Mouse (Mus musculus) B cell, adult 2 months (primary cell): Measurements from ENCODE around the gene P3h1.
"Not testable (repeated sequence)": the region's sequence is repeated elsewhere in the genome, so short reads cannot be mapped to it uniquely, and the experiment has no call there.

Experiments
- DNase-seq, 2 experiments: peaks; one replicate each; pipeline ENCODE4 v3.0.0; 2022

The P3h1 gene

DNA sequence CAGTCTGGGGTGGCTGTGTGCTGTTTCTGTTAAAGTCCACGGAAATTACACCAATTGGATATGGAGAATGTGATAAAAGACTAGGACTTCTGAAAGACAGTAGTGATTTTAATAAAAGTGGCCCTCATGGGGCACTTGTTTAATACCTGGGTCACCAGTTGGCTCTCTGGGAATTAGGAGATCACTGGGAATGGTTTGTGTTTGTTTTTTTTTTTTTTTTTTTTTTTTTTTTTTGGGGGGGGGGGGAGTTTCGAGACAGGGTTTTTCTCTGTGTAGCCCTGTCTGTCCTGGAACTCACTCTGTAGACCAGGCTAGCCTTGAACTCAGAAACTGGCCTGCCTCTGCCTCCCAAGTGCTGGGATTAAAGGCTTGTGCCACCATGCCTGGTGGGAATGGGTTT is 43.0 kb downstream of the P3h1 start:
- no peak for DNase-seq

- not testable (repeated sequence) for DNase-seq
These were observed 46.1 kb downstream of the P3h1 start for GRCm38 (mm10) chr4:119278784-119279183.

DNA sequence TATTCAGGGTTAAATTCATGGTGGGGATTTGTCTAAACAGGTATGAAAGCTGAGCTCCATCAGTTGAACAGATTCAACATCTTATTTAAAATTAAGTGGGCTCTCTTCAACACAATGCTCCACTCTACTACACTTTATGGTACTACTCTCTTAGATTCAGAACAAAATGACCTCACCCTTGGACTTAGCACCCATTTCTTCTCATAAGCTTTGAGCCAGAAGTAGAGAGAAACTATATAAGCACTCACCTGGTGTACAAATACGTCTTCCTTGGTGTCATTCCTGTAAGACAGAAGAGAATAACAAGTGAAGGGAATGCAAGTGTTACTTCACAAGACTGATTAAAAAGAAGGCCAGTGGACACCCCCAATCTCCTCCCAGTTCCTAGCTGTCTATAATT is 52.1 kb downstream of the P3h1 start:
- DNase-seq = no peak

- DNase-seq = no peak
These were observed 52.6 kb downstream of the P3h1 start for GRCm38 (mm10) chr4:119285336-119285735.

DNA sequence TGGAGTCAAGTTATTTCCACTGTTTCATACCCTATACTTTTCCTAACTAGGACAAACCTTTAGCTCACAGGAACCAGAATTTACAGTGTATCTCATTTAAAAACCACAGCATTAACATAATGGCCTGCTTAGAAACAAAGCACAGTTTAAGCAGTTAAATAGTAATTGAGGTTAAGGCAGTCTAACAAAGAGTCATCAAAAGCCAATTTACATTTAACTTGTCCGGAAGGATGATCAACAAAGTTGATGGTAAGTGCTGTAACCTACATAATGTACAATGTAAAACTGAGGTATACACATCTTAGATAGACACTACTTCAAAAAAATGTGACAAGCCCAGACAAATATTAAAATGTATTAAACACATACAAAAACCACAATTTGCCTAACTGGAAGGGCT is 59.2 kb downstream of the P3h1 start:
- DNase-seq = no peak

GRCm38 (mm10) chr4:119292771-119293573 is 60.3 kb downstream of the P3h1 start:
- DNase-seq = peak; percentile 61 to 68

DNA sequence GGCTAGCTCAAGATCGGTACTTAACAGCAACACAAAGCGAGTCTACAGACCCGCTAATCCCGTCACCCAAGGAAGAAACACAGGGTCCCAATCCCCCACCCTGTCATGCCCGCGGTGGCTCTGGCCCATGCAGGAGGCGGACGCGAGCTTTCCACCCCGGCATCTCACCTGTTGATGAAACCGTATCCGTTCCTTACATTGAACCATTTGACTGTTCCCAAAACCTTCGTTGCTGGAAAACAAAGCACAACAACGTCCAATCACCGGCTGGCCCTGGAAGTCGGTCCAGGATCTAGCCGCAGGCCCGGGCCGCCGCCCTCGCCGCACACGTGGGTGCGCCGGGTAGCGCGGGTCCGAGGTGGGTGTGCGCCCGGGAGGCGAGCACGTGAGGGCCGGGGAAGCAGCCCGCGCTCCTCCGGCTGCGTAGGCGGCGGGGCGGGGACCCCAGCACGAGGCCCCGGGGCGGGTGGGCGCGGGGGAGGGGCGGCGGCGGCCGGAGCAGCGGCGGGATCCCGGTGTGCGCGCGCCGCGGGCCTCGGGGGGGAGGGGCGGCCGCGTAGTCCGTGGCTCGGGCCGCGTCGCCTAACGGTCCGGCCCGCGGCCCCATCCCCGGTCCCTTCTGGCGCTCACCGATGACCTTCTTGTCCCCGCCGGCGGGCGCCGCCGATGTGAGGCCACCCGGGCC is 61.0 kb downstream of the P3h1 start:
- DNase-seq = peak; percentile 38 to 47

GRCm38 (mm10) chr4:119294415-119295133 is 61.9 kb downstream of the P3h1 start, which contains the start of gene Ybx1:
Gene Ybx1 (minus strand): TSS chr4:119294604.
- peak; percentile 97 to 98 for DNase-seq

GRCm38 (mm10) chr4:119295134-119295453 is 62.4 kb downstream of the P3h1 start:
- peak in 1 of 2 experiments; percentile 3 for DNase-seq

- DNase-seq = no peak
These were observed 64.6 kb downstream of the P3h1 start for GRCm38 (mm10) chr4:119297361-119297760.
